Mouse (Mus musculus) midbrain, embryonic 14.5 days (tissue): ENCODE results near the gene Zfp536. TPM values are rescaled to one million over a fixed set of nuclear protein-coding genes. Genes with fewer than 3 reads are reported as not detected.

ENCODE experiments used
- ATAC-seq: fragments of 200-750 bp; cut with Nextera tagmentation; 2 replicates; pipeline ENCODE4 v1.8.0; 2017; ENCODE audit warnings: moderate number of reproducible peaks, moderate library complexity; ENCODE audit not compliant: low FRiP score, low TSS enrichment
- DNase-seq: peaks from one replicate; pipeline ENCODE4 v3.0.0-alpha.2; 2015
- H3K27ac ChIP-seq: fragments of 300-500 bp; sonication (generic); replicated peaks from 2 replicates; pipeline ENCODE4 v1.5.1; 2014; ENCODE audit warnings: mild to moderate bottlenecking, low read depth, low read length, moderate library complexity
- H3K27me3 ChIP-seq: fragments of 300-500 bp; sonication (generic); 2 replicates; pipeline ENCODE4 v1.6.1; 2014; ENCODE audit warnings: low read length, control low read depth, mixed read lengths; ENCODE audit not compliant: control insufficient read depth, insufficient read depth
- H3K36me3 ChIP-seq: fragments of 300-500 bp; sonication (generic); 2 replicates; pipeline ENCODE4 v1.6.1; 2014; ENCODE audit warnings: low read length, control low read depth; ENCODE audit not compliant: control insufficient read depth, insufficient read depth
- H3K4me1 ChIP-seq: fragments of 300-500 bp; sonication (generic); 2 replicates; pipeline ENCODE4 v1.6.1; 2014; ENCODE audit warnings: mild to moderate bottlenecking, antibody characterized with exemption, low read length, control low read depth; ENCODE audit not compliant: control insufficient read depth, insufficient read depth
- H3K4me2 ChIP-seq: fragments of 300-500 bp; sonication (generic); 2 replicates; pipeline ENCODE4 v1.6.1; 2014; ENCODE audit warnings: mild to moderate bottlenecking, low read length, moderate library complexity
- H3K4me3 ChIP-seq: fragments of 300-500 bp; sonication (generic); replicated peaks from 2 replicates; pipeline ENCODE4 v1.5.1; 2014; ENCODE audit warnings: low read depth, low read length
- H3K9ac ChIP-seq: fragments of 300-500 bp; sonication (generic); replicated peaks from 2 replicates; pipeline ENCODE4 v1.6.1; 2014; ENCODE audit warnings: mild to moderate bottlenecking, low read length, moderate library complexity
- H3K9me3 ChIP-seq: fragments of 300-500 bp; sonication (generic); 2 replicates; pipeline ENCODE4 v1.6.1; 2016; ENCODE audit warnings: low read length, control low read depth, mixed read lengths; ENCODE audit not compliant: control insufficient read depth
- WGBS: fragments of 180-500 bp; shearing (Covaris S2); extraction: QIAGEN DNeasy Blood & Tissue Kit; methylation state at CpG from one replicate; pipeline ENCODE4 v1.1.7; 2014; 5-methylcytosine and 5-hydroxymethylcytosine counted together
- polyA plus RNA-seq: library from polyadenylated mRNA; unstranded; fragments of >200 nt; fragmentation: Nextera tagmentation; extraction: Ambion mirVana; gene quantifications from 2 replicates; pipeline ENCODE4 v1.2.1, GENCODE M21; 2014

The Zfp536 gene
- polyA plus RNA-seq, 1 experiment from 2014 or later = 38.0 TPM

DNA sequence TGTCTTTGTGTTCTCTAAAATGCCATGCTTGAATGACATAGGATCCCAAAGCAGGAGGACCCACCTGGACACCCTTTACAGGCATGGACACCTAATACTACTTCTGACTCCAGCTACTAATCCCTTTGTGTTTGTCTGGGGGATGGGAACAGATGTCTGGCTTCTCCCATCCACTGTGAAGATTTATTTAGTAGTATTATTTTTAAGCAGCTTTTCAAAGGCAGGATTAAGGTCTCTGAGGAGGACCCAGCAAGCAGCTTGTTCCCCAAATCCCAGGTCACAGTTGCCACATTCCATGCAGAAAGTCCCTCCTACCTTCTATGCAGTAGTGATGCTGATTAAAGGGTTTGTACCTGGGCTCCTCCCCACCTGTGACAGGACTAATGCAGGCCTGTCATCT, 347.4 kb downstream of the Zfp536 start:
- Histone ChIP-seq H3K4me3 (no peak overlapping the region), H3K27ac (no peak overlapping the region), H3K27me3 (no peaks in the 10 kb centered on the region), H3K4me1 (no peaks in the 10 kb centered on the region), H3K4me2 (no peak overlapping the region), H3K36me3 (no peaks in the 10 kb centered on the region), H3K9ac (no peak overlapping the region), H3K9me3 (no peaks in the 10 kb centered on the region)
- no peak for DNase-seq
- ATAC-seq = no peak

DNA sequence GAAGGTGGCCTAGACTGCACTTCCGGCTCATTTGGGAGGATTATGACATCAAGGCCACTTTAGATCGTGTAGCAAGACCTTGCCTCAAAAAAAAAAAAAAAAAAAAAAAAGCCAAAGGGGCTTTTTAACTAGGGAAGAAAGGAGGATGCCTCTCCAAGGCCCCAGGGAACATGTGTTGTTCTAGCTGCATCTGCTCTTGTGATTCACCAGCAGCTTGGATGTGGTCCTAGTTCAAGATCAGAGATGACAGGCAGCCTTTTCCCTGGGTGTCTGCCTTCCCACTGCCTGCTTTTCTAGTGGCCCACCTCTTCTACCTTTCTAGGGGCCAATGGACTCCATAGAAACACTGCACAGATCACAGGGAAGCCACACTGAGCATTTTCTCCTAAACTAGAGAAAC, 350.5 kb downstream of the Zfp536 start:
- H3K9ac ChIP-seq = no peak overlapping the region
- no peak for DNase-seq
- no peak overlapping the region for H3K4me3 ChIP-seq
- H3K27ac ChIP-seq = no peak overlapping the region
- no peaks in the 10 kb centered on the region for H3K9me3 ChIP-seq
- no peaks in the 10 kb centered on the region for H3K27me3 ChIP-seq
- 38% methylated on average over 2 of the region's 2 CpGs for WGBS
- no peak overlapping the region for H3K4me2 ChIP-seq
- H3K36me3 ChIP-seq = no peaks in the 10 kb centered on the region
- no peak for ATAC-seq
- no peaks in the 10 kb centered on the region for H3K4me1 ChIP-seq

Other genes with a start within 250 kb of the Zfp536 start
- 29.2 and 37.4 TPM in 2 replicates for gene Uri1, start 249.9 kb upstream of the Zfp536 start, polyA plus RNA-seq